Mouse (Mus musculus) ES-Bruce4 (cell line): Measurements from ENCODE around the gene Preb. TPM values are rescaled to one million over a fixed set of nuclear protein-coding genes. Genes with fewer than 3 reads are reported as not detected.

Experiments used
- H3K27ac ChIP-seq: 2 replicates; pipeline ENCODE4 v1.5.1; 2012; ENCODE audit warnings: low read length, inconsistent platforms; ENCODE audit not compliant: insufficient read depth
- H3K27me3 ChIP-seq: 2 replicates; pipeline ENCODE4 v1.6.1; 2012; ENCODE audit warnings: mild to moderate bottlenecking, low read length, inconsistent platforms; ENCODE audit not compliant: control insufficient read depth, poor library complexity, insufficient read depth, severe bottlenecking
- H3K36me3 ChIP-seq: 2 replicates; pipeline ENCODE4 v1.6.1; 2012; ENCODE audit warnings: inconsistent platforms, mild to moderate bottlenecking, low read length, moderate library complexity; ENCODE audit not compliant: control insufficient read depth, poor library complexity, insufficient read depth, severe bottlenecking
- H3K4me1 ChIP-seq: one replicate; pipeline ENCODE4 v1.8.1; 2011; ENCODE audit warnings: low read length; ENCODE audit not compliant: control insufficient read depth, insufficient read depth
- H3K4me3 ChIP-seq: 2 replicates; pipeline ENCODE4 v1.5.1; 2011; ENCODE audit warnings: low read depth, mild to moderate bottlenecking, low read length
- H3K9ac ChIP-seq: 2 replicates; pipeline ENCODE4 v1.6.1; 2012; ENCODE audit warnings: low read depth, mild to moderate bottlenecking, inconsistent platforms; ENCODE audit not compliant: poor library complexity, severe bottlenecking
- H3K9me3 ChIP-seq: replicated peaks from 2 replicates; pipeline ENCODE4 v1.6.1; 2012; ENCODE audit warnings: mild to moderate bottlenecking, low read length, inconsistent platforms; ENCODE audit not compliant: control insufficient read depth, poor library complexity, insufficient read depth, severe bottlenecking
- CTCF ChIP-seq: IDR thresholded peaks from one replicate; pipeline ENCODE4 v1.8.1; 2011; ENCODE audit warnings: low read depth, low read length
- EP300 ChIP-seq: IDR thresholded peaks from 2 replicates; pipeline ENCODE4 v1.6.1; 2011; ENCODE audit warnings: low read depth, low read length; ENCODE audit not compliant: insufficient read depth
- POLR2A ChIP-seq: IDR thresholded peaks from one replicate; pipeline ENCODE4 v1.8.1; 2011; ENCODE audit warnings: low read length; ENCODE audit not compliant: insufficient read depth
- polyA plus RNA-seq: library from polyadenylated mRNA; stranded (reverse); fragments of >200 nt; gene quantifications from 2 replicates; pipeline ENCODE4 v1.2.4, GENCODE M21; 2011; ENCODE audit warnings: low read depth; ENCODE audit not compliant: missing spikeins, insufficient read depth, insufficient read length

Preb gene
- polyA plus RNA-seq, 1 experiment, result 71.0 TPM

DNA sequence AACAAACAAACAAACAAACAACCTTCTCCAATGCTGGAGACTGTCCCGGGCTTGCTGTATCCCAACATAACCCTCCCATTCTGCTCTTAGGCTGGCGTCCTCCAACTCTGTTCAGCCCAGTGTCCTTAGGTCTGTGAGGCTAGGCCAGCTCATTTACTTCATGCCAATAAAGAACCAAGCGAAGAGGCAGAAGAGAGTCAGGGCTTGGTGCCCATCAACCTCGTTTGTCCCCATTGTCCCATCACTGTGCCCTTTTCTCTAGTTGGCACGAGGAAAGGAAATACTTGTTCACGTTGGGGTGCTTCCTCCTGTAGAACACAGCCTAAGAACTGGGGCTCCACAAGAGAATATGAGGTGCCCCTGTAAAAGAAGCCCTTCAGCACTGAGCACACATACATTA is 8.5 kb downstream of the Preb start:
- Histone ChIP-seq H3K36me3 (peaks cover 20% of the 10 kb centered on the region), H3K27ac (no peak overlapping the region), H3K4me1 (no peaks in the 10 kb centered on the region), H3K9me3 (no peaks in the 10 kb centered on the region), H3K4me3 (no peak overlapping the region), H3K27me3 (no peaks in the 10 kb centered on the region), H3K9ac (no peak overlapping the region)
- TF ChIP-seq POLR2A (no peak), CTCF (no peak), EP300 (no peak)

DNA sequence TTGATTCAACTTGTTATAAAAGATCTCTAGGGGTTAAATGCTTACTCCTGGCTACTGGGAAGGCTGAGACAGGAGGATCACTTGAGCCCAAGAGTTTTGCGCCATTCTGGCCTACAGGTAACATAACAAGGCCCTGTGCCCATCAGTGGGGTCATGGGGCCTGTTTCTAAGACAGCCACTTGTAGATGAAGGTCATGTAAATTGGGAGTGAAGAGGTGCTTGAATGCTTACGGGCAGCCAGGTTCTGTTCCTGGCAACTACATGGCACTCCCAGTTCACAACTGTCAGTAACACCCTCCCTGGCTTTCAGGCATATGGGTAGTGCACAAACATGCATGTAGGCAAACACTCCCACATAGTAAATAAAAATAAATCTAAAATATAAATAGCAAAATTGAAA is 9.2 kb downstream of the Preb start:
- Histone ChIP-seq H3K27me3 (no peaks in the 10 kb centered on the region), H3K9ac (no peak overlapping the region), H3K36me3 (peaks cover 18% of the 10 kb centered on the region), H3K27ac (no peak overlapping the region), H3K4me1 (no peaks in the 10 kb centered on the region), H3K4me3 (no peak overlapping the region), H3K9me3 (no peaks in the 10 kb centered on the region)
- TF ChIP-seq EP300, result no peak
- no peak for TF ChIP-seq POLR2A

DNA sequence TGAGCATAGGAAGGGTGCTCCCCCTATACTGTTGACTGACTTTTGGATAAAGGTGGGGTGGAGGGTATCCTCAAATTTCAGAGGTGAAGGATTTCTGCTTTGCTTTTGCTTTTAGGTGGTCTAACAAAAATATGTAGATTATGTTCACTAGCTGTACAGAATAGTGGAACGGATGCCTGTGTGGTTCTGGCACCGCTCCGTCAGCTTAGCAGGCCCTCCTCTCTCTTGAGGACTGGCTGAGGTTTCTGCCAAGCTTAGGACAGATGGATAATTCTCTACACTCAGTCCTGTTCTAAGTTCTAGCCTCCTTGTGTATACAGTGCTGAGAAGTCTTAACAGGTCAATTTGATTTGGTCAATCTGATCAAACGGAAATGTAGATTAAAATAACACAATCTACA is 9.7 kb downstream of the Preb start:
- TF ChIP-seq CTCF (no peak), POLR2A (no peak), EP300 (no peak)
- H3K27me3 ChIP-seq, result no peaks in the 10 kb centered on the region
- H3K9ac ChIP-seq, result peak overlapping the region; percentile 58
- H3K36me3 ChIP-seq, result peaks cover 13% of the 10 kb centered on the region
- no peak overlapping the region for H3K27ac ChIP-seq
- H3K4me3 ChIP-seq, result peak overlapping the region; percentile 96
- no peaks in the 10 kb centered on the region for H3K4me1 ChIP-seq
- H3K9me3 ChIP-seq, result no peaks in the 10 kb centered on the region

DNA sequence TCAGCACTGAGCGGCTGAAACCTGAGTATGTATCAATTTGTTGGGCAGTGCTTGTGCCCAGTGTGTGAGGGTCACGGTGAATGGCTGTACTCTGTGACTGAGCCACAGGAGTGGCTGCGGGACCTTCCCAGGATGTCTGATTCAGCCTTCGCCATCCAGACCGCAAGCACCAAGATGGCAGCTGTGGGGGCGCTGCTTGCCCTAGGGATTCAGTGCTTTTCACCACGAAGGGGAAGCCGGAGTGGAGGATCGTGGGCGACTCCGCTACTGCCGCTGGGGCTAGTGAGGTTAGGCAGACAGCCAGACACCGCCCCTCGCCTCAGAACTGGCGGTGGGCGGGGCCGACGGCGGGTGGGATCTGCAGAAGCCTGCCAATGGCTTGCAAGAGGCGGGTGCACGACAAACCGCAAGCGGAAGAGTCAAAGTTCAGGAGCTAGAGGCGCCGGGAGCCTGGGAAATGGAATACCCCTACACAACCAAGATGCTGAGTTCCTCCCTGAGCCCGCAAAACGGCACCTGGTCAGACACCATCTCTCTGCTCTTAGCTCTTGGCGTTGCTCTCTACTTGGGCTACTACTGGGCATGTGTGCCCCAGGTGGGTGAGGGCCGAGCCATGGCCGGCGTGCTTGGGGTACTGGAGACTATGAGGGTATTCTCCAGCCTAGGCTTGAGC is 10.4 kb downstream of the Preb start:
- no peaks in the 10 kb centered on the region for H3K9me3 ChIP-seq
- TF ChIP-seq CTCF, result no peak
- peak; percentile 87 for TF ChIP-seq POLR2A
- H3K27ac ChIP-seq, result no peak overlapping the region
- H3K27me3 ChIP-seq, result no peaks in the 10 kb centered on the region
- H3K4me3 ChIP-seq, result peak overlapping the region; percentile 96
- peaks cover 6% of the 10 kb centered on the region for H3K36me3 ChIP-seq
- no peaks in the 10 kb centered on the region for H3K4me1 ChIP-seq
- peak overlapping the region; percentile 58 for H3K9ac ChIP-seq

DNA sequence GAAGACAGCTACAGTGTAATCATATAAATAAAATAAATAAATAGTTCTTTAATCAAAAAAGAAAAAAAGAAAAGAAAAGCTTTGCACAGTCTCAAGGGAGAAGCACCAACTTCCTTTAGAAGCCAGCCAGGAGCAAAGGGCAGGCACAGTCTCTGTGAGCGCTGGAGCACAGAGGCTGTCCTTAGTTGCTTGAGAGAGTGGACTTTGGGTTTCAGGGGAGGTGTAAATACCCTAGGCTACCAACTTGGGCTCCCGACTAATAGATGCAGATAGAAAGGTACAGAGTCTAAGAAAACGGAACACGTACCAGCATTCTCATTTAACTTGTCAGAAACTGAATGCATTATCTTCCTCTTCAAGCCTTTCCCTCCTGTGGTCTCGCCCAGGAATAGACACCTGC is 11.5 kb downstream of the Preb start:
- no peak overlapping the region for H3K9ac ChIP-seq
- no peaks in the 10 kb centered on the region for H3K9me3 ChIP-seq
- no peak overlapping the region for H3K27ac ChIP-seq
- no peak for TF ChIP-seq CTCF
- TF ChIP-seq POLR2A, result no peak
- TF ChIP-seq EP300, result no peak
- no peaks in the 10 kb centered on the region for H3K27me3 ChIP-seq
- H3K4me3 ChIP-seq, result no peak overlapping the region
- no peaks in the 10 kb centered on the region; the same call in 1 of the 2 replicates for H3K36me3 ChIP-seq
- no peaks in the 10 kb centered on the region for H3K4me1 ChIP-seq

GRCm38 (mm10) chr5:30944956-30945781 is 15.0 kb downstream of the Preb start, which contains the start of gene Cgref1:
Gene Cgref1, minus strand, starts transcription at chr5:30945591.
- Histone ChIP-seq H3K27me3 (no peaks in the 10 kb centered on the region), H3K9ac (peak within 1 kb of the TSS; percentile 87), H3K27ac (no peak within 1 kb of the TSS), H3K36me3 (no peaks in the 10 kb centered on the region), H3K9me3 (no peaks in the 10 kb centered on the region), H3K4me3 (peak within 1 kb of the TSS; percentile 60), H3K4me1 (no peaks in the 10 kb centered on the region)
- no peak for TF ChIP-seq EP300
- peak; percentile 75 for TF ChIP-seq CTCF
- TF ChIP-seq POLR2A, result peak; percentile 14
